Mouse (Mus musculus): ENCODE measurements around the gene 1700030K09Rik. TPM values are rescaled to one million over a fixed set of nuclear protein-coding genes. Genes with fewer than 3 reads are reported as not detected.

The 1700030K09Rik gene
- polyA plus RNA-seq, 1 experiment from 2014 or later: 18.0 TPM

DNA sequence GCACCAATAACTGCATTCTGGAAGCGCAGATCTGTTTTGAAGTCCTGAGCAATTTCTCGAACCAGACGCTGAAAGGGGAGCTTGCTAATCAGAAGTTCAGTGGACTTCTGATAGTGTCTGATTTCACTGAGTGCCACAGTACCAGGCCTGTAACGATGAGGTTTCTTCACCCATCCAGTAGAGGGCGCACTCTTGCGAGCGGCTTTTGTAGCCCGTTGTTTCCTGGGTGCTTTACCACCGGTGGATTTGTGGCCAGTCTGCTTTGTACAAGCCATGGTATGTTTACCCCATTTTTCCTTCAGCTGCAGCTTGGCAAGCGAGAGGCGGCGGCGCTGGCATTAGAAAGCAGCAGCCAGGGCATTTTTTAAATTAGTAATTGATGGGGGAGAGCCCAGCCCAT, 14.0 kb upstream of the 1700030K09Rik start:
- WGBS: 56% methylated on average over 13 of the region's 13 CpGs
- Histone ChIP-seq H3K36me3 (no peaks in the 10 kb centered on the region), H3K9me3 (no peaks in the 10 kb centered on the region), H3K4me1 (replicated peaks) (no peaks in the 10 kb centered on the region), H3K4me3 (no peak overlapping the region), H3K4me2 (no peak overlapping the region), H3K27me3 (no peaks in the 10 kb centered on the region), H3K27ac (no peak overlapping the region), H3K9ac (no peak overlapping the region)
- ATAC-seq (ENCODE audit: low FRiP score): no peak

DNA sequence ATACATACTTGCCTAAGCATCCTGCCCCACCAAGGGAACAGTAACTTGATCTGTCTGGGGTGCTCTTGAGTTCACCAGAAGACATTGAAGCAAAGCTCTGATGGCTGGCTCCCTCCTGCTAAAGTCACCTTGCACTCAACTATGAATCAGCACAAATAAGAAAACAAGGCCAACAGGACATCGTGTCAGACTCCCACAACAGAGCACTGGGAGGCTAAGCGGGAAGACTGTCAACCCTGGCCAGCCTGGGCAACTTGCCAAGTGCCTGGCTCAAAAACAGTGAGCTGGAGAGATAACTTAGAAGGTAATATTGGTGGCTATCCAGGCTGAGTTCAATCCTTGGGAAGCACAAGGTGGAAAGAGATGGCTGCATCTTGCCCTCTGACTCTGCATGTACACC, 8.7 kb upstream of the 1700030K09Rik start:
- 41% methylated on average over 2 of the region's 2 CpGs for WGBS
- no peak overlapping the region for H3K9ac ChIP-seq
- H3K4me1 ChIP-seq (replicated peaks): no peaks in the 10 kb centered on the region
- H3K9me3 ChIP-seq: no peaks in the 10 kb centered on the region
- no peaks in the 10 kb centered on the region for H3K27me3 ChIP-seq
- H3K36me3 ChIP-seq: no peaks in the 10 kb centered on the region
- no peak overlapping the region for H3K27ac ChIP-seq
- ATAC-seq (ENCODE audit: low FRiP score): no peak
- no peak overlapping the region for H3K4me2 ChIP-seq
- H3K4me3 ChIP-seq: no peak overlapping the region

DNA sequence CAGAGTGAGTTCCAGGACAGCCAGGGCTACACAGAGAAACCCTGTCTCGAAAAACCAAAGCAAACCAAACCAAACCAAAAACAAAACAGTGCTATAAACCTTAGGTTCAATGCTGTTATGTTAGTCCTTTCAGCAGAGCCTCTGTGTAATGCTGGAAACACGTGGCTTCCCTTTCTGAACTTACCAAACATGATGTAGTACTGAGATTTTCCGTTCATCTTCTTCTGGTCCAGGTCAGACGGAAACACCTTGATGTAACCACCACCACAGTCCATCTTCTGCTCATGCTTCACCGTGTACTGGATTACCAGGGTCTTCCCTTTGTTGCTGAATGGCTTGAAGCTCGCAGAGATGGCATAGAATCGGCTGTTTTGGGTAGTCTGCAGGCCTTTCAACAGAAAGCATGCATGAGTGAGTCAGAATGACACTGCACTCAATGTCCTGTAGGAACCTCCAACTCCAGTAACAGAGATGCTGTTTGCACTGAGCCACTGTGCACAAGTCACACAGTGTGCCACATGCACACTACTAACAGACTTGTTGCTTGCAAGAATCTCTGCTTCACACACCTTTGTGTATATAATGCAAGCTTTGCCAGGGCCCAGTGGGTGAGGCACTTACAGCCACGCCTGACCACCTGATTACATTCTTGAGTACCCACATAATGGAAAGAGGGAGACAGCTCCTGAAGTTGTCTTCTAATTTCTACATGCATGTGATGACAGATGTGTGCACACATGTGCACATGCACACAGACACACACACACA, 5.2 kb upstream of the 1700030K09Rik start:
- Histone ChIP-seq H3K4me3 (no peak overlapping the region), H3K4me2 (no peak overlapping the region), H3K27ac (no peak overlapping the region), H3K36me3 (no peaks in the 10 kb centered on the region), H3K27me3 (no peaks in the 10 kb centered on the region), H3K9ac (no peak overlapping the region), H3K9me3 (no peaks in the 10 kb centered on the region), H3K4me1 (replicated peaks) (peaks cover 4% of the 10 kb centered on the region)
- WGBS: 69% methylated on average over 8 of the region's 8 CpGs
- no peak for ATAC-seq (ENCODE audit: low FRiP score)

DNA sequence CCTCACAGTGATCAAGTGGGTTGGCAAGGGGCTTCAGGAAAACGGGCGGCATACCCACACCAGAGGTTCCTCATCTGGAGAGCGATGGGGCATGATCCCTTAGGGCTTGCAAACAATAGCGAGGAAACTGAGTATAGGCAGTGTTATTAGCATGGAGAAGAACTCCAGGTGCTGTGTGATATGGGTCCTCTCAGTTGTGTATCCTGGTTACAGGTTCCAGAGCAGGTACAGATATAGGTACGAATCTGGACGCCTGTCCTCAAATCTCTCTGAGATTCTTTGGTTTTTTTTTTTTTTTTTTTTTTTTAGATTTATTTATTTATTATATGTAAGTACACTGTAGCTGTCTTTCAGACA, 292 bp downstream of the 1700030K09Rik start:
- H3K27me3 ChIP-seq: no peaks in the 10 kb centered on the region
- H3K4me3 ChIP-seq: peak overlapping the region; percentile 44
- peaks cover 10% of the 10 kb centered on the region for H3K36me3 ChIP-seq
- peak overlapping the region; percentile 66 for H3K4me2 ChIP-seq
- H3K4me1 ChIP-seq (replicated peaks): peaks cover 32% of the 10 kb centered on the region
- 38% methylated on average over 6 of the region's 6 CpGs for WGBS
- H3K27ac ChIP-seq: peak overlapping the region; percentile 50; the same call in 1 of the 2 replicates
- no peaks in the 10 kb centered on the region for H3K9me3 ChIP-seq
- ATAC-seq (ENCODE audit: low FRiP score): peak; percentile 79; the same call in 1 of the 2 replicates
- H3K9ac ChIP-seq: peak overlapping the region; percentile 72

DNA sequence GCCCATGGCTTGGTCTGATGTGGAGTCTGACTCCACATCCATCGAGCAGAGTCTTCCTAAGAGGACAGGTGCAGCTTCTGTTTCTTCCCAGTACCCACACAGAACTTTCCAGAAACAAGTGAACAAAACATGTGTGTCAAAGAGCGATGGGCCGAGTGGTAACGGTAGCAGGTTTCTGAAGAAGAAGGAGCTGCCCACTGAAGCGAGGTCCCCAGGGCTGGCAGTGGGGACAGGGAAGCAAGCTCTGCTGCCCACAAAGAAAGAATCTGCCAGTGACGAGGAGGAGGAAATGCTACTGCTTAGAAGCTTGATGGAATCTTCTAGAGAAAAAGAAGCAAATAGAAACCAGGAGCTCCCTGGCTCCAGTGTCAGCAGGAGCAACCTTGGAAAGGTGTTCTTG, 1.4 kb downstream of the 1700030K09Rik start:
- Histone ChIP-seq H3K27ac (no peak overlapping the region), H3K4me1 (replicated peaks) (peaks cover 32% of the 10 kb centered on the region), H3K9me3 (no peaks in the 10 kb centered on the region), H3K36me3 (peaks cover 21% of the 10 kb centered on the region), H3K9ac (no peak overlapping the region), H3K4me3 (no peak overlapping the region), H3K27me3 (no peaks in the 10 kb centered on the region), H3K4me2 (no peak overlapping the region)
- no peak for ATAC-seq (ENCODE audit: low FRiP score)
- 95% methylated on average over 6 of the region's 6 CpGs for WGBS

DNA sequence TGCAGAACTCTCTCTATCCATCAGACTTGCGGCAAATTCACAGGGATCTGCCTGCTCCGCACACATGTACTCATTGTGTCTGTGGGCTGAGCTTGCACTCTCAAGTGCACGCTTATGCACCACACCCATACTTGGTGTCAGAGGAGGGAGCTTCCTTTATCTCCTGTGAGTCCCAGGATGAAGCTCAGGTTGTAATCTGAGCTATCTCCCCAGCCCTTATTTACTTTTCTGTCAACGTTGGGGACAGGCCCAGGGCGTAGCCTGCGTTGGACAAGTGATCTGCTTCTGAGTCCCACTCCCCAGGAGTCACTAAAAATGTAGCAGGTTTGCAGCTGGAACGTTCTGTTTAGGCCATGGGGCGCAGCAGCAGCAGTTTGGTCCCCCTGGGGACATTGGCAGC, 7.8 kb downstream of the 1700030K09Rik start:
- Histone ChIP-seq H3K27me3 (no peaks in the 10 kb centered on the region), H3K27ac (no peak overlapping the region), H3K4me2 (no peak overlapping the region), H3K9ac (no peak overlapping the region), H3K4me1 (replicated peaks) (peaks cover 11% of the 10 kb centered on the region), H3K36me3 (peaks cover 74% of the 10 kb centered on the region), H3K9me3 (no peaks in the 10 kb centered on the region), H3K4me3 (no peak overlapping the region)
- ATAC-seq (ENCODE audit: low FRiP score): no peak
- WGBS: 86% methylated on average over 8 of the region's 8 CpGs

DNA sequence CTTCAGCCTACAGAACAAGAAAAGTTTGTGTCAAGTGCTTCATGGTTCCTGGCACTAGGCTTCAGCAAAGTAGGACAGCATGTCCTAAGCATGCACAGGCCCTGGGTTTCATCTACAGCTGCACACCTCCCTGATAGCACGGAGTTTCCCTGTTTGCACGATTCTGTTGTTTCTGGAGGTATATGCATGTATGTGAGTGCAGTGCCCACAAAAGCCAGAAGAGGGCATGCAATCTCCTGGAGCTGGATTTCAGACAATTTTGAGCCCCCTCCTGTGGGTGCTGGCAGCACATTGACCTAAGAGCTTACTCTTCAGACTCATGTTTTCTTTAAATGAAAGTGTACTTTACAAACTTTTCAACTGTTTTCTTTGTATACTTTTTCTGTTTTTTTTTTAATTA, 10.2 kb downstream of the 1700030K09Rik start:
- Histone ChIP-seq H3K4me2 (no peak overlapping the region), H3K27me3 (no peaks in the 10 kb centered on the region), H3K36me3 (peaks cover 80% of the 10 kb centered on the region), H3K9me3 (no peaks in the 10 kb centered on the region), H3K27ac (no peak overlapping the region), H3K4me3 (no peak overlapping the region), H3K9ac (no peak overlapping the region), H3K4me1 (replicated peaks) (no peaks in the 10 kb centered on the region)
- ATAC-seq (ENCODE audit: low FRiP score): no peak
- WGBS: 98% methylated on average over 2 of the region's 2 CpGs

DNA sequence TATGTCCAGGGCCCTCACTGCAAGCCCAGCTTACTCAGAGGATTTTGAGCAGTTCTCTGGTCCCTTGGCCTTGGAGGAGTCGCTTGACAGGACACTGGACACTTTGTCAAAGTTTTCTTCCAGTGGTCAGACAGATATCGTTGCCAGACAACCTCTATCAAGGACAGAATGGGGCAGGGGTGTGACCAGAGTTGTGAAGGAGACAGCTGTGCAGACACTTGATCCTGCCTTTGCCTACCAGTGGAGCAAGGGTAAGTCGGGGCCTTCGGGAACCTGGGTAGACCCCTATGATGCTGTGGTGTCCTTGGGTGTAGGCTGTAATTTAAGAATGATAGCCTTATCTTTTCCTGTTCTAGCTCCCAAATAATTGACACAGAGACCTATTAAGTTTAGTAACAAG, 11.6 kb downstream of the 1700030K09Rik start:
- H3K4me2 ChIP-seq: no peak overlapping the region
- no peak for ATAC-seq (ENCODE audit: low FRiP score)
- H3K27me3 ChIP-seq: no peaks in the 10 kb centered on the region
- 93% methylated on average over 4 of the region's 4 CpGs for WGBS
- no peak overlapping the region for H3K27ac ChIP-seq
- peaks cover 80% of the 10 kb centered on the region for H3K36me3 ChIP-seq
- no peak overlapping the region for H3K9ac ChIP-seq
- H3K4me1 ChIP-seq (replicated peaks): no peaks in the 10 kb centered on the region
- no peaks in the 10 kb centered on the region for H3K9me3 ChIP-seq
- no peak overlapping the region for H3K4me3 ChIP-seq

DNA sequence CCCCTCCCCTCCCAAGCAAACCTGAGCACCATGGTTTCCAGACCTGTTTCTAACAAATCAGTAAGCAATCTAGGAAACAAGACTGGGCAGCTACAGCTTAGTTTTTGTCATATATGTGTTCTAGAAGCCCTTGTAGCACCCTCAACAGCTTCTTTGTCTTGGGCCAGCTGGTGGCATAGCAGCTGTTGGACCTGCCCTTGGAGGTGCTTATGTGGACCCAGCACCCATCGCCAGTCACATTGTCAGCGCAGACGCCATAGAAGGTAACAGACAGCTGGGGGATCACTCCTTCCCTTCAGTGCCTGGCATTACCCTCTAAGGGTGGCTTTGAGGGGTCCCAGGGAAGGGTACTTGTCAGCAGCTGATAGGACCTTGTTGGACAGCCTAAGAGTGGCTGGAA, 14.1 kb downstream of the 1700030K09Rik start:
- no peak overlapping the region for H3K4me3 ChIP-seq
- H3K36me3 ChIP-seq: peaks cover 83% of the 10 kb centered on the region
- no peak overlapping the region for H3K27ac ChIP-seq
- no peak overlapping the region for H3K4me2 ChIP-seq
- 94% methylated on average over 3 of the region's 3 CpGs for WGBS
- no peaks in the 10 kb centered on the region for H3K27me3 ChIP-seq
- H3K9me3 ChIP-seq: no peaks in the 10 kb centered on the region
- no peaks in the 10 kb centered on the region for H3K4me1 ChIP-seq (replicated peaks)
- ATAC-seq (ENCODE audit: low FRiP score): no peak
- H3K9ac ChIP-seq: no peak overlapping the region

DNA sequence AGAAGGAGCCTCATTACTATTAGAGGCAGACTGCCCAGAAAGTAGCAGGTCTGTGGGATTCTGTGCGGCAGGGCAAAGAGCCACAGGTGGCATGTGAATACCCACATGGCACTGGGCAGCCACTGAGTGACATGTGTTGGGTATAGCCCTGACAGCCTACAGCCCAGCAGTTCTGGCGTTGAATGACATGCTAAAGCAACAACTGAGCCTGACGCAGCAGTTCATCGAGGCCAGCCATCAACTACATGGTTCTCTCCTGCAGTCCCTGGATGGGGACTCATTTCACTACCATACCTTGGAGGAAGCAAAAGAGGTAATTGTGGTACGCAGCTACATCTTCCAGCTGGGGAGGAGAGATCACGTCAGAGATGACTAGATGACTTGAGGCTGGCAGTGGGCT, 14.8 kb downstream of the 1700030K09Rik start:
- no peak overlapping the region for H3K4me3 ChIP-seq
- WGBS: 93% methylated on average over 6 of the region's 6 CpGs
- no peak overlapping the region for H3K9ac ChIP-seq
- H3K4me1 ChIP-seq (replicated peaks): no peaks in the 10 kb centered on the region
- H3K27me3 ChIP-seq: no peaks in the 10 kb centered on the region
- H3K27ac ChIP-seq: no peak overlapping the region
- ATAC-seq (ENCODE audit: low FRiP score): no peak
- no peak overlapping the region for H3K4me2 ChIP-seq
- peaks cover 83% of the 10 kb centered on the region for H3K36me3 ChIP-seq
- H3K9me3 ChIP-seq: no peaks in the 10 kb centered on the region

DNA sequence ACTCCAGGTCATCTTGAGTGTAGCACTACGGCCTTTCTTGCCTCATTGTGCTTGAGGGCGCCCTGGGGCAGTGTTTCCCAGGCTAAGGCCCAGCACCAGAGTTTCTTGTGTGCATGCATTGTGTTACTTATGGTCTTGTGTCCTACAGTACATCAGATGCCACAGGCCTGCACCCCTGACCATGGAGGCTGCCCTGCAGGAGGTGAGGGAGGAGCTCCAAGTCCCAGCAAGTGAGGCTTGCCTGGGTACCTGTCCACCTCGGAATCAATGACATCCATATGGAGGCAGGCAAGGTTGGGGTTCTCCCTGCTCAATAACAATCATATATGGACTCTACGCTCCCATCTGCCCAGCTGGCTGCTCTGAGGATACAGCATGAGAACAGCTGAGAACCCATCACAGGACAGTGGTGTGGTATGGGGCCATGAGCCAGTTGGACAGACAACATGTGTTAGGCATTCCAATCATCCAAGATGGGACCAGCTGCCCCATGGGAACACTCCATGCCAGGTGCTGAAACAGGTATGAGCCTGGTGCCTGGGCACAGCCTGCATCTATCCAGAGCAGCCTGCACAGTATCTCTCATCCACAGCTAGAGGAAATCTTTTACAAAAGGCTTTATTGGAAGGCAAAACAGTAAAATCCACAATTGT, 16.3 kb downstream of the 1700030K09Rik start:
- Histone ChIP-seq H3K4me3 (no peak overlapping the region), H3K4me1 (replicated peaks) (no peaks in the 10 kb centered on the region), H3K27me3 (no peaks in the 10 kb centered on the region), H3K36me3 (peaks cover 83% of the 10 kb centered on the region), H3K9me3 (no peaks in the 10 kb centered on the region), H3K4me2 (no peak overlapping the region), H3K9ac (no peak overlapping the region), H3K27ac (no peak overlapping the region)
- ATAC-seq (ENCODE audit: low FRiP score): no peak
- 94% methylated on average over 4 of the region's 4 CpGs for WGBS

DNA sequence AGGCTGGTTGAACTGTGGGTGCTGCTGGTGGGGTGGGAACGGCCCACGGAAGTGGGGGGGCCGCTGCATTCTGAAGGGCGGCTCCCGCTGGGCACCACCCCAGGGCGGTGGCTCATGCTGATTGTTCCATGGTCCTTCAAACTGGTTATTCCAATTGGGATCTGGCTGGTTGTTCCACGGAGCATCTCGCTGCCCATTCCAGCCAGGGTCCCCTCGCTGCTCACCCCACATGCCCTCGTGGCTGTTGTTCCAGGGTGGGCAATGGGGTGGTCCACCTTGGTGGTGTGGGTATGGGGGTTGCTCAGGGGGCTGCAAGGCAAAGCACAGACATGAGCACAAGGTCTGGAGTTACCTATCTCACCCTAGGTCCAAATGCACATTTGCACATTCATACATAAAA, 20.5 kb downstream of the 1700030K09Rik start:
- whole genome bisulfite sequencing: 97% methylated on average over 10 of the region's 10 CpGs

DNA sequence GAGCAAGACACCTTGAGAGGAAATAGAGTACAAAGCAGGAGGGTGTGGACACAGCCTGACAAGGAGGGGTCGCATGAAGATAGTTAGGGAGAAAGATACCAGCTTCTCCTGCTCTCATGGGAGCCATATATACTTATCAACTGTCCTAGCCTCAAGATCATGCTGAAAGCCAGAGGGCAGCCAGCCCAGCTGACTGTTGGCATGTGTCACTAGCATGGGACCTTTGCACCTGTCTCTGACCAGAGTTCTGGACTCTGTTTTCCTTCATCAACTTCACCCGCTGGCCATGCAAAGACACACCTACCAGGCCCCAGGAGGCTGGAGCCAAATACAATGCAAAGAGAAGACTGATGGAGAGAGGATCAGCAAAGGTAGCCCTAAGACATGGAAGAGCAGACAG, 25.6 kb downstream of the 1700030K09Rik start:
- H3K27me3 ChIP-seq: no peaks in the 10 kb centered on the region
- WGBS: 92% methylated on average over 2 of the region's 2 CpGs

More for the DNA sequence above, 20.5 kb downstream of the 1700030K09Rik start:
- H3K4me2 ChIP-seq: no peak overlapping the region
- ATAC-seq (ENCODE audit: low FRiP score): no peak
- no peaks in the 10 kb centered on the region for H3K9me3 ChIP-seq
- H3K4me3 ChIP-seq: no peak overlapping the region
- H3K36me3 ChIP-seq: peaks cover 100% of the 10 kb centered on the region
- H3K27me3 ChIP-seq: no peaks in the 10 kb centered on the region
- H3K9ac ChIP-seq: no peak overlapping the region
- H3K4me1 ChIP-seq (replicated peaks): no peaks in the 10 kb centered on the region
- H3K27ac ChIP-seq: no peak overlapping the region

More for the DNA sequence above, 25.6 kb downstream of the 1700030K09Rik start:
- Histone ChIP-seq H3K9me3 (no peaks in the 10 kb centered on the region), H3K4me3 (no peak overlapping the region), H3K9ac (no peak overlapping the region), H3K27ac (no peak overlapping the region), H3K4me1 (replicated peaks) (peaks cover 11% of the 10 kb centered on the region), H3K4me2 (no peak overlapping the region), H3K36me3 (peaks cover 89% of the 10 kb centered on the region)
- no peak for ATAC-seq (ENCODE audit: low FRiP score)

Data from hindbrain, embryonic 13.5 days (tissue).